Mouse (Mus musculus) hindbrain, embryonic 11.5 days (tissue): ENCODE data around the gene Cpt1c. TPM values are rescaled to one million over a fixed set of nuclear protein-coding genes. Genes with fewer than 3 reads are reported as not detected.

Experiments
- ATAC-seq: fragments of 200-750 bp; cut with Nextera tagmentation; 2 replicates; pipeline ENCODE4 v1.8.0; 2017; ENCODE audit warnings: mild to moderate bottlenecking, moderate TSS enrichment, moderate library complexity; ENCODE audit not compliant: low FRiP score
- DNase-seq: peaks from one replicate; pipeline ENCODE4 v3.0.0-alpha.2; 2015; ENCODE audit warnings: low spot score
- H3K27ac ChIP-seq: fragments of 300-500 bp; sonication (generic); 2 replicates; pipeline ENCODE4 v1.5.1; 2014; ENCODE audit warnings: mild to moderate bottlenecking, low read depth, low read length
- H3K27me3 ChIP-seq: fragments of 300-500 bp; sonication (generic); 2 replicates; pipeline ENCODE4 v1.6.1; 2014; ENCODE audit warnings: mild to moderate bottlenecking, low read length, moderate library complexity, mixed read lengths; ENCODE audit not compliant: control insufficient read depth, insufficient read depth
- H3K36me3 ChIP-seq: fragments of 300-500 bp; sonication (generic); 2 replicates; pipeline ENCODE4 v1.6.1; 2014; ENCODE audit warnings: mild to moderate bottlenecking, low read length, moderate library complexity, mixed read lengths; ENCODE audit not compliant: control insufficient read depth, insufficient read depth
- H3K4me1 ChIP-seq: fragments of 300-500 bp; sonication (generic); replicated peaks from 2 replicates; pipeline ENCODE4 v1.6.1; 2014; ENCODE audit warnings: low read length, mixed read lengths; ENCODE audit not compliant: control insufficient read depth, insufficient read depth
- H3K4me2 ChIP-seq: fragments of 300-500 bp; sonication (generic); replicated peaks from 2 replicates; pipeline ENCODE4 v1.6.1; 2014; ENCODE audit warnings: mild to moderate bottlenecking, low read depth, low read length
- H3K4me3 ChIP-seq: fragments of 300-500 bp; sonication (generic); 2 replicates; pipeline ENCODE4 v1.5.1; 2014; ENCODE audit warnings: low read depth, low read length
- H3K9ac ChIP-seq: fragments of 300-500 bp; sonication (generic); 2 replicates; pipeline ENCODE4 v1.6.1; 2014; ENCODE audit warnings: low read depth, low read length
- H3K9me3 ChIP-seq: fragments of 300-500 bp; sonication (generic); 2 replicates; pipeline ENCODE4 v1.6.1; 2016; ENCODE audit warnings: low read length; ENCODE audit not compliant: control insufficient read depth
- WGBS: fragments of 180-500 bp; shearing (Covaris S2); extraction: QIAGEN DNeasy Blood & Tissue Kit; methylation state at CpG from one replicate; pipeline ENCODE4 v1.1.7; 2014; 5-methylcytosine and 5-hydroxymethylcytosine counted together
- polyA plus RNA-seq: library from polyadenylated mRNA; unstranded; fragments of >200 nt; fragmentation: Nextera tagmentation; extraction: Ambion mirVana; gene quantifications from 2 replicates; pipeline ENCODE4 v1.2.1, GENCODE M21; 2014

Cpt1c gene
- polyA plus RNA-seq, 1 experiment from 2014 or later = 23.5 TPM

- no peak for ATAC-seq
- H3K36me3 ChIP-seq = 0 out of 2 replicates have a peak, but pooled peaks cover 6% of the 10 kb centered on the region
These were observed 12.3 kb downstream of the Cpt1c start for GRCm38 (mm10) chr7:44962337-44962736.

GRCm38 (mm10) chr7:44960512-44960910, 14.1 kb downstream of the Cpt1c start:
- Histone ChIP-seq H3K27ac (no peak overlapping the region), H3K36me3 (0 out of 2 replicates have a peak, but pooled peaks cover 6% of the 10 kb centered on the region)
- WGBS = 96% methylated on average over 13 of the region's 13 CpGs

More at GRCm38 (mm10) chr7:44962337-44962736, 12.3 kb downstream of the Cpt1c start:
- no peaks in the 10 kb centered on the region for H3K27me3 ChIP-seq
- H3K4me3 ChIP-seq = no peak overlapping the region
- 78% methylated on average over 8 of the region's 8 CpGs for WGBS
- DNase-seq = no peak
- H3K9me3 ChIP-seq = no peaks in the 10 kb centered on the region
- no peak overlapping the region for H3K9ac ChIP-seq
- H3K4me2 ChIP-seq = no peak overlapping the region
- no peak overlapping the region for H3K27ac ChIP-seq
- H3K4me1 ChIP-seq = no peaks in the 10 kb centered on the region

GRCm38 (mm10) chr7:44959874-44960511, 14.7 kb downstream of the Cpt1c start:
- Histone ChIP-seq H3K4me3 (no peak overlapping the region), H3K9ac (no peak overlapping the region), H3K27me3 (no peaks in the 10 kb centered on the region), H3K9me3 (no peaks in the 10 kb centered on the region), H3K36me3 (0 out of 2 replicates have a peak, but pooled peaks cover 2% of the 10 kb centered on the region), H3K27ac (no peak overlapping the region), H3K4me2 (no peak overlapping the region), H3K4me1 (no peaks in the 10 kb centered on the region)
- DNase-seq (no peak), ATAC-seq (no peak)
- WGBS = 93% methylated on average over 10 of the region's 10 CpGs

More at GRCm38 (mm10) chr7:44960512-44960910, 14.1 kb downstream of the Cpt1c start:
- Histone ChIP-seq H3K4me1 (no peaks in the 10 kb centered on the region), H3K4me3 (no peak overlapping the region), H3K4me2 (no peak overlapping the region), H3K27me3 (no peaks in the 10 kb centered on the region), H3K9me3 (no peaks in the 10 kb centered on the region), H3K9ac (no peak overlapping the region)
- ATAC-seq (no peak), DNase-seq (no peak)

- Histone ChIP-seq H3K9me3 (no peaks in the 10 kb centered on the region), H3K36me3 (no peaks in the 10 kb centered on the region), H3K4me3 (no peak overlapping the region), H3K4me1 (no peaks in the 10 kb centered on the region), H3K27me3 (no peaks in the 10 kb centered on the region), H3K27ac (no peak overlapping the region), H3K4me2 (no peak overlapping the region), H3K9ac (no peak overlapping the region)
- 83% methylated on average over 8 of the region's 8 CpGs for WGBS
- ATAC-seq = no peak
- DNase-seq = no peak
These were observed 15.4 kb downstream of the Cpt1c start for GRCm38 (mm10) chr7:44959281-44959680.

- H3K36me3 ChIP-seq = no peaks in the 10 kb centered on the region
- WGBS = 63% methylated on average over 7 of the region's 7 CpGs
- H3K4me1 ChIP-seq = no peaks in the 10 kb centered on the region
- no peak overlapping the region for H3K9ac ChIP-seq
- ATAC-seq (no peak), DNase-seq (peak; percentile 42)
- no peaks in the 10 kb centered on the region for H3K9me3 ChIP-seq
- H3K27me3 ChIP-seq = no peaks in the 10 kb centered on the region
- H3K4me2 ChIP-seq = no peak overlapping the region
- no peak overlapping the region for H3K4me3 ChIP-seq
- H3K27ac ChIP-seq = no peak overlapping the region
These were observed 16.4 kb downstream of the Cpt1c start for GRCm38 (mm10) chr7:44958208-44958607.

- DNase-seq (no peak), ATAC-seq (no peak)
- 68% methylated on average over 20 of the region's 20 CpGs for WGBS
- no peaks in the 10 kb centered on the region for H3K27me3 ChIP-seq
- H3K9ac ChIP-seq = no peak overlapping the region
- no peaks in the 10 kb centered on the region for H3K9me3 ChIP-seq
- no peak overlapping the region for H3K27ac ChIP-seq
- H3K4me3 ChIP-seq = no peak overlapping the region
- H3K4me2 ChIP-seq = no peak overlapping the region
- no peaks in the 10 kb centered on the region for H3K4me1 ChIP-seq
- no peaks in the 10 kb centered on the region for H3K36me3 ChIP-seq
These were observed 17.3 kb downstream of the Cpt1c start for GRCm38 (mm10) chr7:44957183-44957835.

GRCm38 (mm10) chr7:44956266-44956665, 18.4 kb downstream of the Cpt1c start:
- Histone ChIP-seq H3K27ac (no peak overlapping the region), H3K9me3 (no peaks in the 10 kb centered on the region), H3K4me2 (no peak overlapping the region), H3K9ac (no peak overlapping the region), H3K27me3 (peaks cover 7% of the 10 kb centered on the region), H3K4me1 (no peaks in the 10 kb centered on the region), H3K4me3 (no peak overlapping the region), H3K36me3 (no peaks in the 10 kb centered on the region)
- 53% methylated on average over 6 of the region's 6 CpGs for WGBS
- ATAC-seq = no peak
- no peak for DNase-seq

- peaks cover 13% of the 10 kb centered on the region for H3K27me3 ChIP-seq
- 52% methylated on average over 5 of the region's 5 CpGs for WGBS
- no peak overlapping the region for H3K9ac ChIP-seq
- no peaks in the 10 kb centered on the region for H3K36me3 ChIP-seq
- no peaks in the 10 kb centered on the region for H3K9me3 ChIP-seq
- H3K4me2 ChIP-seq = no peak overlapping the region
- ATAC-seq (no peak), DNase-seq (peak; percentile 41)
- H3K4me3 ChIP-seq = no peak overlapping the region
- no peak overlapping the region for H3K27ac ChIP-seq
- H3K4me1 ChIP-seq = no peaks in the 10 kb centered on the region
These were observed 19.0 kb downstream of the Cpt1c start for GRCm38 (mm10) chr7:44955628-44956027.
